Mouse (Mus musculus) limb, embryonic 14.5 days (tissue): ENCODE data around the gene Zfc3h1. TPM values are rescaled to one million over a fixed set of nuclear protein-coding genes. Genes with fewer than 3 reads are reported as not detected.

Source experiments
- ATAC-seq: fragments of 200-750 bp; cut with Nextera tagmentation; 2 replicates; pipeline ENCODE4 v1.8.0; 2017; ENCODE audit warnings: low read depth, moderate number of reproducible peaks, moderate TSS enrichment; ENCODE audit not compliant: low FRiP score
- DNase-seq: peaks from one replicate; pipeline ENCODE4 v3.0.0-alpha.2; 2015; ENCODE audit warnings: low spot score
- H3K27ac ChIP-seq: fragments of 300-500 bp; sonication (generic); replicated peaks from 2 replicates; pipeline ENCODE4 v1.5.1; 2014; ENCODE audit warnings: low read depth, mild to moderate bottlenecking, low read length, moderate library complexity, mixed read lengths
- H3K27me3 ChIP-seq: fragments of 300-500 bp; sonication (generic); 2 replicates; pipeline ENCODE4 v1.6.1; 2014; ENCODE audit warnings: low read length, mixed read lengths; ENCODE audit not compliant: control insufficient read depth, insufficient read depth
- H3K36me3 ChIP-seq: fragments of 300-500 bp; sonication (generic); 2 replicates; pipeline ENCODE4 v1.6.1; 2014; ENCODE audit warnings: mild to moderate bottlenecking, low read length, moderate library complexity, mixed read lengths; ENCODE audit not compliant: control insufficient read depth, insufficient read depth
- H3K4me1 ChIP-seq: fragments of 300-500 bp; sonication (generic); 2 replicates; pipeline ENCODE4 v1.6.1; 2014; ENCODE audit warnings: antibody characterized with exemption, low read length, mixed read lengths; ENCODE audit not compliant: control insufficient read depth, insufficient read depth
- H3K4me2 ChIP-seq: fragments of 300-500 bp; sonication (generic); replicated peaks from 2 replicates; pipeline ENCODE4 v1.6.1; 2014; ENCODE audit warnings: low read depth, mild to moderate bottlenecking, low read length, moderate library complexity; ENCODE audit not compliant: severe bottlenecking
- H3K4me3 ChIP-seq: fragments of 300-500 bp; sonication (generic); replicated peaks from 2 replicates; pipeline ENCODE4 v1.5.1; 2014; ENCODE audit warnings: low read length
- H3K9ac ChIP-seq: fragments of 300-500 bp; sonication (generic); 2 replicates; pipeline ENCODE4 v1.6.1; 2014; ENCODE audit warnings: mild to moderate bottlenecking, low read depth, low read length, moderate library complexity; ENCODE audit not compliant: severe bottlenecking
- H3K9me3 ChIP-seq: fragments of 300-500 bp; sonication (generic); 2 replicates; pipeline ENCODE4 v1.6.1; 2016; ENCODE audit warnings: low read length; ENCODE audit not compliant: control insufficient read depth
- POLR2A ChIP-seq: fragments of 200-500 bp; IDR thresholded peaks from 2 replicates; pipeline ENCODE4 v1.8.0; 2012; ENCODE audit warnings: inconsistent platforms, mild to moderate bottlenecking, moderate library complexity, borderline replicate concordance; ENCODE audit not compliant: insufficient read depth, insufficient read length; ENCODE audit errors: extremely low read depth
- WGBS: fragments of 180-500 bp; shearing (Covaris S2); extraction: QIAGEN DNeasy Blood & Tissue Kit; methylation state at CpG from one replicate; pipeline ENCODE4 v1.1.7; 2014; 5-methylcytosine and 5-hydroxymethylcytosine counted together
- polyA plus RNA-seq, 2 experiments: library from polyadenylated mRNA; depleted of rRNA in 1 of 2; stranded (reverse) in 1 of 2; unstranded in 1 of 2; fragments of >200 nt; fragmentation: Nextera tagmentation in 1 of 2; extraction: Ambion mirVana in 1 of 2; gene quantifications; 2 replicates each; pipeline versions ENCODE4 v1.2.1 to v1.2.3; 2012 to 2014

Gene Zfc3h1
- polyA plus RNA-seq, 2 experiments = 31.8 to 141 TPM

GRCm38 (mm10) chr10:115457368-115458021 is 72.7 kb downstream of the Zfc3h1 start:
- DNase-seq (no peak), ATAC-seq (no peak)
- no peaks in the 10 kb centered on the region for H3K27me3 ChIP-seq
- H3K9ac ChIP-seq = no peak overlapping the region
- H3K27ac ChIP-seq = no peak overlapping the region
- H3K36me3 ChIP-seq = no peaks in the 10 kb centered on the region
- no peaks in the 10 kb centered on the region for H3K9me3 ChIP-seq
- H3K4me1 ChIP-seq = no peaks in the 10 kb centered on the region
- no peak overlapping the region for H3K4me3 ChIP-seq
- H3K4me2 ChIP-seq = no peak overlapping the region
- 30% methylated on average over 6 of the region's 6 CpGs for WGBS
- no peak for TF ChIP-seq POLR2A

- ATAC-seq = no peak
- no peak for TF ChIP-seq POLR2A
- no peak overlapping the region for H3K4me3 ChIP-seq
- H3K9ac ChIP-seq = no peak overlapping the region
- H3K27ac ChIP-seq = no peak overlapping the region
- no peak for DNase-seq
- H3K4me2 ChIP-seq = no peak overlapping the region
- no peaks in the 10 kb centered on the region for H3K4me1 ChIP-seq
- H3K27me3 ChIP-seq = no peaks in the 10 kb centered on the region
- H3K36me3 ChIP-seq = no peaks in the 10 kb centered on the region
- WGBS = 30% methylated on average over 5 of the region's 5 CpGs
- H3K9me3 ChIP-seq = no peaks in the 10 kb centered on the region
Measured at GRCm38 (mm10) chr10:115462646-115463045, 77.9 kb downstream of the Zfc3h1 start.

DNA sequence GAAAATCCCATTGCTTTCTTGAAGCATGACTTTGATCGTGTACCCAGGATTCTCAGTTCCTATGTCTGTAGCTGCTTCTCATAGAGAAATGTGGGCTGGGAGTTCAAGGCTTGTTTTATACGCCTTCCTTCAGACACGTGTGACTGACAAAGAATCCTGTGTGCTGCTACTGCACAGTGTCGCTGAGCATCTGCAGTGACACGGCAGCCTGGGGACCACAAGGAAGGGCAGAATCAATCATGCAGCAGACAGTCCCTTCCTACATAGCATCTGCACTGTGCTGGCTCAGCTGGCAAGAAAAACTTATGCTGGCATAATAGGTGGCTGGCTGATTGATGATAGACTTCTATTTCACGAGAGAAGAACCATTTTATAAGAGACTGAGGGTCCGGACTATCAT is 80.3 kb downstream of the Zfc3h1 start:
- Histone ChIP-seq H3K36me3 (no peaks in the 10 kb centered on the region), H3K9me3 (no peaks in the 10 kb centered on the region), H3K27ac (no peak overlapping the region), H3K9ac (no peak overlapping the region), H3K4me2 (no peak overlapping the region), H3K27me3 (0 out of 2 replicates have a peak, but pooled peaks cover 8% of the 10 kb centered on the region), H3K4me3 (no peak overlapping the region), H3K4me1 (no peaks in the 10 kb centered on the region)
- DNase-seq = no peak
- no peak for ATAC-seq
- 89% methylated on average over 7 of the region's 7 CpGs for WGBS
- no peak for TF ChIP-seq POLR2A

GRCm38 (mm10) chr10:115465778-115466177 is 81.0 kb downstream of the Zfc3h1 start:
- DNase-seq = no peak
- Histone ChIP-seq H3K27ac (no peak overlapping the region), H3K27me3 (0 out of 2 replicates have a peak, but pooled peaks cover 8% of the 10 kb centered on the region), H3K4me1 (no peaks in the 10 kb centered on the region), H3K4me2 (no peak overlapping the region), H3K4me3 (no peak overlapping the region), H3K9ac (no peak overlapping the region), H3K9me3 (no peaks in the 10 kb centered on the region), H3K36me3 (no peaks in the 10 kb centered on the region)
- TF ChIP-seq POLR2A = no peak
- ATAC-seq = no peak
- WGBS = 54% methylated on average over 6 of the region's 6 CpGs

DNA sequence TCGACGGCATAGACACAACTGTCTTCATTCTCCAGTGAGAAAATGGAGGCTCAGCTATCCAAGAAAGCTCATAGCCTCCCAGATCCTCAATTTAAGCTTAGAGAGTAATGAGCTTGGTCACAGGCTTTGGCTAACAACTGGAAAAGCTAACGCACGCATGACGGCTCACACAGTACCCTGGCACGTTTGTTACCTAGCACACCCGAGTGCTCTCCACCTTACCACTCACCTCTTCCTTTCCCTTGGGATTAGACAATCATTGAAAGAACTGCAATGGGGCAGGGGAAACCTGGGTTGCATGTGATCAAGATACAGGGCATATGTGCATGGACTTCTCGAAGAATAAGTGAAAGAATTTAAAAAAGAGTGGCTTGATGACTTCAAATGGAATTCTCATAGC is 83.2 kb downstream of the Zfc3h1 start:
- 91% methylated on average over 8 of the region's 8 CpGs for WGBS
- no peak for DNase-seq
- H3K9ac ChIP-seq = no peak overlapping the region
- H3K4me2 ChIP-seq = no peak overlapping the region
- TF ChIP-seq POLR2A = no peak
- H3K36me3 ChIP-seq = no peaks in the 10 kb centered on the region
- no peak for ATAC-seq
- H3K4me1 ChIP-seq = no peaks in the 10 kb centered on the region
- 0 out of 2 replicates have a peak, but pooled peaks cover 8% of the 10 kb centered on the region for H3K27me3 ChIP-seq
- no peak overlapping the region for H3K27ac ChIP-seq
- H3K9me3 ChIP-seq = no peaks in the 10 kb centered on the region
- no peak overlapping the region for H3K4me3 ChIP-seq
